Mouse (Mus musculus): ENCODE data around the gene Ctbp2.
"Not testable (repeated sequence)": the region's sequence is repeated elsewhere in the genome, so short reads cannot be mapped to it uniquely, and the experiment has no call there.

Gene Ctbp2

DNA sequence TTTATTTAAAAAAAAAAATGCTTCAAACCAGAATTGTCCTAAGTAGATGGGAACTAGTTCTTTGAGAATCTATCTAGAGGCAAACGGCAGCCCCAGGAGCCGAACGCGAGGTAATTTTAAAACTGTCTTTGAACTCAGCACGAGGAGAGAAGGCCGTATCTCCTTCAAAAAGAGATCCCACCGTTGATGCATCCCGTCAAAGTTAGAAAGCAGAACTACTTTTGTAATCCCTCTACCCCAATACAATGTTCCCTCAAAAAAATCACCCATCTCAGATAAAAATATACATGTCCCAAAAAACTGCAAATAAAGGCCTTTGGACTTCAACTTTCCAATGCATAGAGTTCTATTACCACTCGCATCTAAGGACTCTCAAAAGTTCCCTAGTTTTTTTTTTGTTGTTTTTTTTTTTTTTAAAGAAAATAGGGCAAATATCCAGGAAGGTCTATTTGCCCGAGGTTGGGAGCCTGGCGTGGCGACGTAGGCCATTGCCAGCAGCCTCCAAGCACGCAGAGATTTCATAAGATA lies 3.0 kb downstream of the Ctbp2 start:
- DNase-seq (ENCODE audit: extremely low spot score, low spot score), result no peak

DNA sequence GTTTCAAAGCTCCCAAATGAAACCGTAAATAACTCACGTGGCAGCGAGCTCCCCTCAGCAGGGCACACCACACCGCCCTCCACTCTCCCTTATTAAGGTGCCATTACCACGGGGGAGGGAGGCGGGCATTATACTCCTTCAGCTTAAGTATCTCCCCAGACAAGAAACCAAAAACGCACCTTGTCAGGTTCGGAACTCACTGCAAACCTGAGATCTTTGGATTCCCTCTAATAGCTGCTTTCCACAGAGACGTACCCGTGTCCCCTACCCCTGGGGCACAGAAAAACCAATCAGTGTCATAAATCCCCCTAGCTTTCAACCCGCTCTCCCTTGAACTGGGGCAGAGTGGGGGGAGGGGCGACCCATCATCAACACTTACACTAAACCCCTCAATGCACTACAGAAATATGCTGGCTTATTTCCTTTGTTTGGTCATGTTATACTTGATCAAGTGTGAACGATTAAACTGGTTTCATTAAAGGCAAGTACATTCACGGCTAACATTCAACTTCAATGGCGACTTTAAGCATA lies 3.9 kb downstream of the Ctbp2 start:
- DNase-seq (ENCODE audit: extremely low spot score, low spot score), result peak; percentile 63

DNA sequence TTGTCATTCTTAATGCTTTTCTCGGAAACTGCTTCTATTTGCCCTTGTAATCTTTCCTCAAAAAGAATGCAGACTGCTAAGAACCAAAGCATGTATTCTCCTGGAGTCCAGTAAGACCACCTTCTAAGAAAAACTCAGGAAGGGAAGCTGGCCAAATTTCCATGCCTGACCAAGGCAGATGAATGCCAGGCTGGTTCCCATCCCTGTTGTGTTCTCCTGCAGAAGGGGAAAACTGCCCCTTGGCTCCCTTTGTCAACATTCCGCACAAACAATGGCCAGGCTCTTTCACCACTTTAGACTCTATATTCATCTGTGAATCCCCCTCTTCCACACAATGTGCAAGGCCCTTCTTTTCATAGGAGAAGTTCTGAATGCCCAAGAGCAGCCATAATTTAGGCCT lies 6.3 kb downstream of the Ctbp2 start:
- no peak for DNase-seq (ENCODE audit: extremely low spot score, low spot score)

DNA sequence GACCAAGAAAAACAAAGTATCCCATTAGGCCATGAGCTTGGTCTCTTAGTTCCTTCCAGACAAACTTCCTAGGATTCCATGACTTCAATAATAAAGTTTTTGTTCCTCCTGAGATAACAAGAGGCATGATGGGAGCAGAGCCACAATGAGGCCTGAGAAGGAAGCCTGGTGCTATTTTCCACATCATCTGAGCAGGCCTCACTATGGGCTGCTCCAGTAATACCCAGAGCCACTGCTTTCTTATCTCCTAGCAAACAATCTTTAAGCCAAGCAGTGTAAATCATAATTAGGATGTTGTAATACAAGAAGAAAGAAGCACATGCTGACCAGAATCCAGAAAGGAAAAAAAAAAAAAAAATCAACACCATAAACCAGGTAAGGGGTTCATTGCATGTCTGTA lies 7.6 kb downstream of the Ctbp2 start:
- DNase-seq (ENCODE audit: extremely low spot score, low spot score), result no peak

DNA sequence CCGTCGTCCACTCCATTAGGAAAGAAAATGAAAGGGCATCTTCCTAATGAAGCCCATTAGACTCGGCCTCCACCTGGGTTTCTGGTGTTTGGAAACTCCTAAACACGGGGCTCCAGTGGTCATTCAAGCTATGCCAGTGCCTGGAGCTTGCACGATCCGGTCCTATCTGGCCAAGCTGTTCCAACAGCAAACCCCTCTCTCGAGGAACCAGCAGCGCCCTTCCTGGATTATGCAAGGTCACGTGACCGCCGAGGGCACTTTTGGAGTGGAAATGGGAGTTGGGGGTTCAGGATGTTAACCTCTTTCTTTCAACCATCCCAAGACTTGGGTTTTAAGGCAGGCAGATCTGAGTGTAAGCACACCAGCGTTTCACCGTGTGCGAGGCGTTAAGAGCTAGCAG lies 8.3 kb downstream of the Ctbp2 start:
- peak; percentile 38 for DNase-seq (ENCODE audit: extremely low spot score, low spot score)

DNA sequence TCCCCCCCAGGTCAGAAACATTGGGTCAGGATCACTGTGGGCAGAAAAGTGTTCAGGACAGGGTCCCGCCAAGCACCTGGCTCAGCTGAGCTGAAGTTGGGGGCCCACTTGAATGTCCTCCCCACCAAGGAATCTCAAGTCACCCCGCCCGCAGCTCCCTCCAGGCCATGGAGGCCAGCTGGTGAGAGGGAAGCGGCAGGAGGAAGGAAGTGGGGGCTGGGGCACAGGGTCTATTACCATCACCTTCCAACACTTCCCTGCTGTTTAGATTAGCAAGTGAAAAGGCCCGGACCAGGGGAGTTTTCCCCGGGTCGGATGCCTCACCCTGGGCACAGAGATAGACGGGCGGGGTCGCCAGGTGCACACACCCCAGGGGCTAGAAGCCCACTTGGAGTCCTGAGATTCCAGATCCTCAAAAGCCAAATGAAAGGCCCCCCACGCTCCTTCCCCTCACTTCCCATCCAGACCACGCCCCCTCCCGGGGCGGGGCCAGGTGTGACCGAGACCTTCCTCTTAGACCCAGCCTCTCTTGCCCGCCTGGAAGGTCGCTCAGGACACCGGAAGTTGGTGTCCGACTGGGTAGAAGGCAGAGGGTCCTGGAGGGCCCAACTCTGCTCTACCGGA lies 9.2 kb downstream of the Ctbp2 start:
- no peak for DNase-seq (ENCODE audit: extremely low spot score, low spot score)

DNA sequence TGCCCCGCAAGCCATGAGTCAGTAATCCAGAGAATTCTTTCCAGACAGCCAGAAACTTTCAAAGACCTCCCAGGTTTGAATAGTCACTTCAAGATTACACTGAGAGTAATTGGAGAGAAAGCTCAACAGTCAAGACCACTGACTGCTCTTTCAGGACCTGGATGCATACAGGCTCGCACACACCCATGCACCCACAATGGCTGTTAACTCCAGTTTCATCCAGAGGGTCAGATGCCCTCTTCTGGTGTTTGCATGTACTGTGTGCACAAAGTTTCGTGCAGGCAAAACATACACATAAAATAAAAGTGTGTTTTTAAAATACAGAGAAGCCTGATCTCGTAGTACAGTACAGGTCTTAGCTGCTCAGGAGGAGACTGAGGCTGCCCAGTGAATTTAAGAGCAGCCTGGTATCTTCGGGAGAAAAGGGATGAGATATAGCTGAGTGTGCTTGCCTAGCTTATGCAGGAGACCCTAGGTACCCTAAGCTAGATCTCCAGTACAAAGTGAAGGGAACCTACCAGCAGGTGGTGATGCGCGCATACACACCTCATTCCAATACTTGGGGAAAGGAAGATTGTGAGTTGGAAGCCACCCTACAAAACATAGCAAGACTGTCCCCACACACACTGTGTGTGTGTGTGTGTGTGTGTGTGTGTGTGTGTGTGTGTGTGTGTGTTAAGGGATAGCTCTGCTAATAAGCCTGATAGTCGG lies 10.8 kb downstream of the Ctbp2 start:
- no peak for DNase-seq (ENCODE audit: extremely low spot score, low spot score)

DNA sequence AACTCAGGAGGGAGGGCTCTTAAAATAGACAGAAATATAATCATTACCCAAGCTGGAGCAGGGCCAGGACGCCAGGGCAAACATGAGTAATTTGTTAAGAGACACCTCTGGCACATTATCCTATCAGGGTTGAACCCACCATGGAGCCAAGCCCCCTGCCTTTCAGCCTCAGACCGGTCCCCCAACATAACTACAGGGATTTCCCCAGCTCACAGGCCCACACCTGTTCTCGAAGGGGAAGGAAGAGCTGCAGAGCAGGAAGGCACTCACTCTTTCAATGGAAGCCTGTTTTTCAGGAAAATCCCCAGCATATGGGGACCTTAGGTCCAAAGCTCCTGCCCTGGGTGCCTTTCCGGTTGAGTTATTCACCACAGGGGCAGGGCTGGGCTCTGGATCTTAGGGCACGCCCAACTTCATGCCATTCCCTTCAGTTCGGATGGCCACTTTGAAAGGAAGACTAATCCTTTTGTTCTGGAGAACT lies 11.8 kb downstream of the Ctbp2 start:
- no peak for DNase-seq (ENCODE audit: extremely low spot score, low spot score)

DNA sequence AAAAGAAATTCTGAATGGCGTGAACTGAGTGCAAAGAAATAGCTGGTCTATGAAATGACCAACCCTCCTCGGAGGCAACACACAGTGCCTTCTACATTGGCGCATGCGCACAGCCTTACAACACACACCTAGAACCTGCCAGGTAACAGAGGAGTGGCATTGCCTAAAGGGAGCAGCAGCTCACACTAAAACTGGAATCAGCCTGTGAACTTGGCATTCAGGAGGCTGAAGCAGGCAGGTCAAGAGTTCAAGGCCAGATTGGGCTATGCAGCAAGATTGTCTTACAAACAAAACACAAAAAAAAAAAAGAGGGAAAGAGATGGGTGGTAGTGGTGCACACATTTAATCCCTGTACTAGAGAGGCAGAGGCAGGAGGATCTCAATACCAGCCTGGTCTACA lies 14.7 kb downstream of the Ctbp2 start:
- DNase-seq (ENCODE audit: extremely low spot score, low spot score), result no peak

DNA sequence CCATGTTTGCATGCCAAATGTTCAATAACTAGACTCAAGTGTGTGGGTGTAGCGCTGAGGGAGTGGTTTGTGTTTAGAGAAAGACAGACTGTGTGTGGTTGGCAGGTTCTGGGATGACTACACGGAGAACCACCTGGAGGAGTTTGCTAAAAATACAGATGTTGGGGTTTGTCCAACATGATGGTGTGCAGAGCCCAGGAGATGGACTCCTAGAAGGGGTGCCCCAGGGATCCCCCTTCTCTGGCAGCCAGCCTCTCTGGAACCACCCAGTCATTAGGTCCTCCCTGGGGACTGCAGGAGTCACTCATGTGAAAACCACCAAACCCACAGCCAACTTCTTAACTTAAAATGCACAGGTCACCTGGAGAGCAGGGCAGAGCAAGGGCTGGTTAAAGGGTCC lies 15.5 kb downstream of the Ctbp2 start:
- no peak for DNase-seq (ENCODE audit: extremely low spot score, low spot score)

DNA sequence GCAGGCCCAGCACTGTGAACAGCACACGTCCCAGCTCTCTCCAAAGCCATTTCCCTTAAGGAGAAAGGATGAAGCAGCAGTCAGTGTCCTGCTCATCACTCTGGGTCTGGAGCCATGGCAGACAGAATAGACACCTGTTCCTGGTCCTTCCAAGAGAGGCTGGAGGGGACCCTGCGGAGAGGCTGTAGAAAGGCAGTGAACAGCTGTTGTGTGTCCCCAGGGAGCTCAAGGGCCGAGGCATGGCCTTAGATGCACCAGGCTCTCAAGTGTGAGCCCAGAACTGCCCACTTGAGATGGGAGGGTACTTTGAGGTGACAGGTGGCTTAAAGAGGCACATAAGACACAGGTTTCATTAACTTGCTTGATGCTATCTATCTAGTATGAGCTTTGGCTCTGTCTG lies 21.6 kb downstream of the Ctbp2 start:
- no peak for DNase-seq (ENCODE audit: extremely low spot score, low spot score)

DNA sequence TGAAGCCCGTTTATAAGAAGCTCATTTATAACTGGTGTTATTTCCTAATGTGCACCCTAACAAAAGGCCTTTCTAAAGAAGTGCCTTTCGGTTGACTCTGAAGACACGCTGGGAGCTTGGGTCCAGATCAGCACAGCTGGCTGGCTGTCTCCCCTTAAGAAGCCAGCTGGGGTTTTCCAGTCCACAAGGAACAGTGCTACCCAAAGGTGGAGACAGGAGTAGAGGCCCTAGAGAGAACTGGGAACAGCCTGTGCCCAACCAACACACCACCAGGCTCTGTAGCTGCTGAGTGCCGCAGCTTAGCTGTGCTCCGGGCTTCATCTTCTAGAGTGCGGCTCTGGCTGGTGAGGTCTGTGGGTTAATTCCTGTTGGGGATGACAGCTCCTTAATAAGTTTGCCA lies 23.1 kb downstream of the Ctbp2 start:
- DNase-seq (ENCODE audit: extremely low spot score, low spot score), result no peak

DNA sequence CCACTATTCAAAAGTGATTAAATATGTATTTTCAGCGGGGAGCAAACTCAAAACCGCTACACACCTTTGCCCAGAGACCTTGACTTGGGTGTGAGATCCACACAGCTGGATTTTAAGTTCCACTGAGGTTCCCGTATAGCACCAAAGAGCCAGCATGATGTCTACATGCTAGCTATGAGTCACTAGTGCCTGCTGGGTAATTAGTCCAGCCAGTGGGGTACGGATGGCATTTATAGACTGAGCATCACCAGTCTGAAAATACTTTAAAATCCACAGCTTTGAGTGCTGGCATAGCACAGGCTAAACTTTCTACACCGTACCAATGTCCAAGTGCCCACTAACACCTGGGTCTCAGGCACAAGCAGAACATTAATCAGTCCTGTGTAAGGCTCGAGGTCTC lies 24.0 kb downstream of the Ctbp2 start:
- DNase-seq (ENCODE audit: extremely low spot score, low spot score), result no peak

DNA sequence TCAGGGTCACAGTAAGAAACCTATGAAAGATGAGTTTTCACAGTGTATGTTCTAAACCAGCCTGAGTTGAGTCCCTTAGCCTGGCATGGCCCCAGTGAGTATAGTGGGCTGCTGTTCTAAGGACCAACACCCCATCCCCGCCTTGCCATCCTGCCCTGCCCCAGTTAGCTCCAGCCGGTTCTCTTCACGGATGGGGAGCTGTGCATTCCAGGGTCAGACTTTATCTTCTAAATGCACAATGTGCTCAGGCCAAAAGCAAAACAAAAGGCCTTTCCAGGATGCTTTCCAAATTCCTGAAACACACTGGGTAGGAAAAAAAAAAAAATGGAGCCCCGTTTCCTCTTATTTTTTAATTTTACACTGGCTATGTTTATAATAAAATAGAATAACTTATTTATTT lies 24.9 kb downstream of the Ctbp2 start:
- no peak for DNase-seq (ENCODE audit: extremely low spot score, low spot score)

DNA sequence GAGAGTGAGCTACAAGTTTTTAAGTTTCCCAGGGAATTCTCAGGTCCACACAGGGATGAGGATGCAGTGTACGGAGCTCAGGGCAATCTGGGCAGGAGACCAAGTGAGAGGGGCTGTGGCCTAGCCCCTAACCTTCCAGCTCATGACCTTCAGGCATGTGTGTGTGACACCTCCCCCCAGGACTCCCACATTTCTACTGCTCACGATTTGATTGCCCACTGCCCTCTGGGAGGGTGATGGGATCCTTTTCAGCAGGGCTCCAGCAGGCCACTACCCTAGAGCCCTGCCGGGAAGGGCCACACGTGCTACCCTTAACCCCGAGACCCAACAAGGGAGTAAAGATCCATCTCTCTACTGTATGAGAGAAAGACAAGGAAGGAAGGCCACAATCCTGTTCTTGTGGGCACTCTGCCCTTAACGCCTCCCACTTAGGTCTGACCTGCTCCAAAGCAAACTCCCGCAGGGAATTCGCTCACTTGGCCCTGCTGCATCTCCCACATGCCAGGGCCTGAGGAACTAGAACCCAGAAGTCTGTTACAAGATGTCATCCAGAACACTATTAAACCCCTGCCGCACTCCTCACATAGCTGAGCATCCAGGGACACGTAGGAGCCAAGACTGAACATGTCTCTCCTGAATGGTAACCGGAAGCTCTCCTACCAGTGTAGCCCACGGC lies 25.9 kb downstream of the Ctbp2 start:
- no peak for DNase-seq (ENCODE audit: extremely low spot score, low spot score)

DNA sequence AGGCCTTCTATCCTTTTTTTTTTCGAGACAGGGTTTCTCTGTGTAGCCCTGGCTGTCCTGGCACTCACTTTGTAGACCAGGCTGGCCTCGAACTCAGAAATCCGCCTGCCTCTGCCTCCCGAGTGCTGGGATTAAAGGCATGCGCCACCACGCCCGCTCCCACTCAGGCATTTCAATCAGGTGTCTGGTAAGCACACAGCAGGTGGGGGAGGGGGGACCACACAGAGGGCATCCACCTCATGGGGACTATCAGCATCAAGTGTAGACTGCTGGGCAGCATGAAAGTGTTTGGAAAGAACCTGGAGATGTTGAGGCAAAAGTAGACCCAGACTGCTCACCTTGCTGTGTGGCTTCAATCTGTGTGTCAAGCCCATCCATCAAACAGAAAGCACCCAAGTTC lies 28.5 kb downstream of the Ctbp2 start:
- not testable (repeated sequence) for DNase-seq (ENCODE audit: extremely low spot score, low spot score)

DNA sequence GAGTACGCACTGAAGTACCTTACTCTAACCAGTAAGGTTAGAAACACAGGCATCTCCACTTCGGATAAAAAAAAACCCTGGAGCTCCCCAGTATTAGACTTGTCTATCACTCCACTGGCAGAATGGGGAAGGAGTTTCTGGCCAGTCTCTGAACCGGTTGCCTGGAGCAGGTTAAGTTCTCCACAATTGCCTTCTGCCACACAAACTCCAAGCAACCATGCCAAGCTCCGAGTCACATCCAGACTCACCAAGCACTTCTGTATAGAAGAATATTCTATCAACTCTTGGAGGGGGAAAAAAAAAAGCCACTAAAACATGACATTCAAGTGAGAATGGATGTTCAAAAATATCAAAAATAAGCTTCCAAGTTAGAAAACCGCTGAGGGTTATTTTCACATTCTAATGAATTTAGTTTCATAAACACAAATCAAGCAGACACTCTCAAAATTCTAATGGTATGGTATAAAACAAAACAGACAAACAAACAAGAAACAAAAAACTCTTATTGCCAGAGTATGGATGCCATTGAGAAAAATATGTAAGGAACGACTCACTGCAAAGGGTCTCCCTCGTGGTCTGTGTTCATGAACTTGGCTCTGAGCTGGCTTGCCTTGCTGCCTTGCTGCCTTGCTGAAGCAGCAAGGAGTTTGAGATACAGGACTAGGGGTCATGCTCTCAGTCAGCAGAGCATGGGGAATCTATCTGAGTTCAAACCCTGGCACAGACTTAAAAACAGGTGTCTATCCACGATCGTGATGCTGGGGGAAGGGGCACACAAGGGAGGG lies 29.3 kb downstream of the Ctbp2 start:
- no peak for DNase-seq (ENCODE audit: extremely low spot score, low spot score)

DNA sequence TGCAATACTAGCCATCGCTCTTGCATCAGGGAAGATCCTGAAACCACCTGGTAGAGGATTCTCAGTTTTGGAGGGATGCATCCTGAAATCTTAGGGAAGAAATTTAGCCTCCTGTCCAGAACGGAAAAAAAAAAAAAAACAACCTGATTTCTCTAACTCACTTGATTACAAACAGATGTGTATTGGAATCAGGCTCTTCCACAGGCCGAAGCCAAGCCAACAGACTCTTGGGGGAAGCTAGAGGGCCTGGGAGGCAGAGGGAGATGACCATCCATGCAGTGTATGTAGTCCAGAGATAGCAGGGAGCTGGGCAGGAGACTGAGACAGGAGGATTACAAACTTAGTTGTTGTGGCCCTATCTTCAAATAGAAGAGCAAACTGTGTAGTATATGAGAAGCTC lies 30.0 kb downstream of the Ctbp2 start:
- no peak for DNase-seq (ENCODE audit: extremely low spot score, low spot score)

DNA sequence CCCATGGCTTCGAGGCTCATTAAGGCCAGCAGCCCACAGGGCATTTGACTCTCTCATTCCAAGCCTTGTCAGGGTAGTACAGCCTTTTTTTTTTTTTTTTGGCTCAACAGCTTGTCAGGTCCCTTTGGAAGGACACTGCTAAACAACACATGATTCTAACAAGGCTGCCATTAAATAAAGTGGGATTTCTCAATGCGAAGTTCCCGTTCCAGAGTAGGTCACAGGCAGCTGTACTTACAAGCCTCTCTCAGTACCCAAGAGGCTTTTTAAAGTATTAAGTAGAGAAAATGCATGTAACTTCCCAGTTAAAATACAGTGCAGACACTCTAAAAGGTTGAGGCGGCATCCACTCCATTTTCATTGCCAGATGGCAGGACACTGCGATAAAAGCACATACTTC lies 30.4 kb downstream of the Ctbp2 start:
- no peak for DNase-seq (ENCODE audit: extremely low spot score, low spot score)

DNA sequence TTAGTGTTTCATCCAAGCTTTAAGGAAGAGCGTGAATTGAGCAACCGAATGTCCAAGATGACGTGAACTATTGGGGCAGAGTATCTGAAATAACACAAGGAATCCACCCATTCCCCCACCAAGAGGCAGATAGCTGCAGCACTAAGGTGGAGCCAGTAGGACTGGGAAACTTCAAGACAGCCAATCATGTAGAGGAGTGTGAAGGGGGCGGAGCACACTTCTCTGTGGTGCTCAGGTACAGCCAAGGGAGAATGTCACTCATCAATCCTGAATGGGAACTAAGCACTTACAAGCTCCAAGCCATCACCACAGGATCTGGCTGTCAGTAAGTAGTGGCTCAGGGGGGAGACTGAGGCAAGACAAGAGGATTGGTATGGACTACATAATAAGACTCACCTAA lies 33.5 kb downstream of the Ctbp2 start:
- no peak for DNase-seq (ENCODE audit: extremely low spot score, low spot score)

DNA sequence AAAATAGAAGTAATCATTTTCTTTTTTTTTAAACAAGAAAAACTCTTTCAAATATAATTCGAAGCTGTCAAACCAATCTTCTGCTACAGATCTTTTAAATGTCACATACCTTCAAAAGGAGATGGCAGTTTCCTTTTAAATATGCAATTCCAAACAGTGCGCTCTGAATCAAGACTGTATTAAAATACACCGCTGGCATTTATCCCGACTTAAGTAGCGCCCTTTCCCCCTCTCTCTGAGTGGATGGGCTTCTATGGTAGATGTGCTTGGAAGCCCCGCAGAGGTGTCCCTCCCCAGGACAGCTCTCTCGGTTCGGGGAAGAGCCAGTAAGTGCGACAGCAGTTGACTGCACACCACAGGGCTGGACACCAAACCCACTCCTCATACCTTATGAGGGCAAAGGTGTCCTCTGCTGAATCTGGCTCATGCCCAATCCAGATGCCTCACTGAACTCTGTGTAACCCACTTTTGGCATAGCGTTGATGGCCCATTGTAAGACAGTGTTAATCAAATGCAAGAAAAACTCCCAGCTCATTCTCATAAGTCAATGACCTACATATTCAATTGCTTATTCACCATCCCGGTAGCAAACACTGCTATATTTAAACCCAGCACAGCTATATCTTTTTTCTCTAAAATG lies 34.4 kb downstream of the Ctbp2 start:
- no peak for DNase-seq (ENCODE audit: extremely low spot score, low spot score)
